Mouse (Mus musculus): Measurements from ENCODE around the gene Acot2. TPM values are rescaled to one million over a fixed set of nuclear protein-coding genes. Genes with fewer than 3 reads are reported as not detected.
"Not testable (repeated sequence)": the region's sequence is repeated elsewhere in the genome, so short reads cannot be mapped to it uniquely, and the experiment has no call there.

The Acot2 gene
- 16.1 and 18.0 TPM in 2 replicates for polyA plus RNA-seq (2016; fragmentation: Nextera tagmentation; extraction: Ambion mirVana)

DNA sequence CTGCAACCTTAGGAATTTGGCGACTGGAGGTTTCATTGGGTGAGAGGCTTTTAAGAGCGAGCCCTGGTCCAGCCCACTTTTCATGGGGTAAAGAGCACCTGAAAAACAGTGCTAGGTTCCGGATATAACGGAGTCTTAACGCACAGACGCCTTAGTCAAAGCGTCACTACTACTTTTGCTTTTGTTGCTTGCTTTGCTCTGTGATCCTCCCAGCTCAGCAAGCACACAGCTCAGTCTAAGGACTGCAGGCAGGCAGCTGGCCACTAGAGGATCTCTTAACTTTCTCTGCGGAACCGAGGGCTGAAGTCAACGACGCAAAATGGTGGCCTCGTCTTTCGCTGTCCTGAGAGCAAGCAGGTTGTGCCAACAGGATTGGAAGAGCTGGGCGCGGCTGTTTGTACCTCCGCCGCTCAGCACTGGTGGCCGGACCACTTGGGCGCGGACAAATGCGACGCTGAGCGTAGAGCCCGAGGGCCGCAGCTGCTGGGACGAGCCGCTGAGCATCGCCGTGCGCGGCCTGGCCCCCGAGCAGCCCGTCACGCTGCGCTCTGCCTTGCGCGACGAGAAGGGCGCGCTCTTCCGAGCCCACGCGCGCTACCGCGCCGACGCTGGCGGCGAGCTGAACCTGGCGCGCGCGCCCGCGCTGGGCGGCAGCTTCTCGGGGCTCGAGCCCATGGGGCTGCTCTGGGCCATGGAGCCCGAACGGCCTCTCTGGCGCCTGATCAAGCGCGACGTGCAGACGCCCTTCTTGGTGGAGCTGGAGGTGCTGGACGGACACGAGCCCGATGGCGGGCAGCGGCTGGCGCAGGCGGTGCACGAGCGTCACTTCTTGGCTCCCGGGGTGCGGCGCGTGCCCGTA is at the start of gene Acot2:
Gene Acot2, plus strand, starts transcription at position 279 of the 859 bp plus-strand sequence.
- peak within 1 kb of the TSS; percentile 89 for H3K27ac ChIP-seq
- peak within 1 kb of the TSS; percentile 60 for H3K4me2 ChIP-seq (replicated peaks)
- peaks cover 7% of the 10 kb centered on the region for H3K4me1 ChIP-seq
- peak; percentile 92 for ATAC-seq (ENCODE audit: low FRiP score)
- H3K36me3 ChIP-seq: no peaks in the 10 kb centered on the region
- H3K9me3 ChIP-seq (replicated peaks): no peaks in the 10 kb centered on the region
- peak within 1 kb of the TSS; percentile 73 for H3K9ac ChIP-seq
- H3K27me3 ChIP-seq: no peaks in the 10 kb centered on the region
- H3K4me3 ChIP-seq: peak within 1 kb of the TSS; percentile 59
- under 1% methylated on average over 80 of the region's 80 CpGs for WGBS

DNA sequence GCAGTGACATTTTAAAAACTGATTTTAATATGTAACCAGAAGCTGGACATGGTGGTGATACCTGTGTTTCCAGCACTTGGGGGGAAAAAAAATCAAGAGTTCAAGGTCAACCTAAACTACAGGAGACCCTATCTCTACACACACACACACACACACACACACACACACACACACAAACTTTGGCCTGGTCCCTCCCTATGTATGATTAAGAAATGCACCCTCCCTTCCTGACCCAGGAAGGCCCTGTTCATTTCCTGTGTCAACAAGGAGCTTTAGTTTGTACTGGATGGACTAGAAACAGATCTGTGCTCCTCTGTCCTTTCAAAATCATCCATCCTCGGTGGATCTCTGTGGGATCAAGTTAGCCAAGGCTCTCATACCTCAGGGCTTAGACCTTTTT is 49.1 kb upstream of the Acot2 start:
- ATAC-seq (ENCODE audit: low FRiP score); H3K4me3 ChIP-seq: not testable (repeated sequence)
- 56% methylated on average over 1 of the region's 1 CpGs for WGBS

DNA sequence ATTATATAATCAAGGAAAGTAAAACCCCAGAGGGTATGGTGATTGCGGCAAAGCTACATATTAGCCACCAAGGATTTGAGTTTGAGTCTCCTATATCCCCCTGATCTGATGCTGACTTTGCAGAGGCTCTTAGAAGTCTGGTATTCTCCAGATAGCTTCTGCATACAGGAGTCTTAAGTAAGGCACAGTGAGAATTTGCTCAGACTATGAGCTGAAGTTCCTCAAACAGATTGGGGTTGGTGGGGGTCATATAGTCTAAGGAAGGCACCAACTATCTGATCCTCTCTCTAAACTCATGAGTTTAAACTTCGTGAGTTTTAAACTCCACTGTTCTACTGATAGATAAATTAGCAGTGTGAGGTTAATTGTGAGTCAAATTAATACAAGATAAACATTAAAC is 48.3 kb upstream of the Acot2 start:
- ATAC-seq (ENCODE audit: low FRiP score): no peak
- Histone ChIP-seq H3K4me2 (replicated peaks) (no peak overlapping the region), H3K27me3 (no peaks in the 10 kb centered on the region), H3K4me3 (no peak overlapping the region), H3K27ac (no peak overlapping the region), H3K36me3 (no peaks in the 10 kb centered on the region), H3K4me1 (no peaks in the 10 kb centered on the region), H3K9ac (no peak overlapping the region), H3K9me3 (replicated peaks) (no peaks in the 10 kb centered on the region)
- WGBS: 78% methylated on average over 2 of the region's 2 CpGs

More for the DNA sequence above, 49.1 kb upstream of the Acot2 start:
- not testable (repeated sequence) for H3K9ac ChIP-seq; H3K4me2 ChIP-seq (replicated peaks); H3K9me3 ChIP-seq (replicated peaks); H3K36me3 ChIP-seq; H3K27me3 ChIP-seq; H3K27ac ChIP-seq; H3K4me1 ChIP-seq

DNA sequence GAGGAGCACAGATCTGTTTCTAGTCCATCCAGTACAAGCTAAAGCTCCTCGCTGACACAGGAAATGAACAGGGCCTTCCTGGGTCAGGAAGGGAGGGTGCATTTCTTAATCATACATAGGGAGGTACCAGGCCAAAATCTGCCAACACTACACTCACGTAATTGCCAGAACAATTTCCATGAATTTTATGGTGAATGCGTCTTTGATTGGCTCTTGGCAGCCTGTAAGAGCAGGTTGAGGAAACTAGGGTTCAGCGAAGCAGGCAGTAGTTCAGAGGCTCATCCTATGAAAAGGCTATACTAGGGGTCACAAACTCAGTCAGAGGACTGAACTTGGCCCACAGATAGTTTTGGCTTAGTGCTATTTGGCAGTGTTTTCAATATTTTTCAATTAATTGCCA is 47.6 kb upstream of the Acot2 start:
- 61% methylated on average over 4 of the region's 4 CpGs for WGBS
- H3K9me3 ChIP-seq (replicated peaks): no peaks in the 10 kb centered on the region
- no peak overlapping the region for H3K9ac ChIP-seq
- no peak overlapping the region for H3K27ac ChIP-seq
- ATAC-seq (ENCODE audit: low FRiP score): no peak
- no peaks in the 10 kb centered on the region for H3K36me3 ChIP-seq
- H3K27me3 ChIP-seq: no peaks in the 10 kb centered on the region
- no peak overlapping the region for H3K4me3 ChIP-seq
- H3K4me1 ChIP-seq: no peaks in the 10 kb centered on the region
- no peak overlapping the region for H3K4me2 ChIP-seq (replicated peaks)

DNA sequence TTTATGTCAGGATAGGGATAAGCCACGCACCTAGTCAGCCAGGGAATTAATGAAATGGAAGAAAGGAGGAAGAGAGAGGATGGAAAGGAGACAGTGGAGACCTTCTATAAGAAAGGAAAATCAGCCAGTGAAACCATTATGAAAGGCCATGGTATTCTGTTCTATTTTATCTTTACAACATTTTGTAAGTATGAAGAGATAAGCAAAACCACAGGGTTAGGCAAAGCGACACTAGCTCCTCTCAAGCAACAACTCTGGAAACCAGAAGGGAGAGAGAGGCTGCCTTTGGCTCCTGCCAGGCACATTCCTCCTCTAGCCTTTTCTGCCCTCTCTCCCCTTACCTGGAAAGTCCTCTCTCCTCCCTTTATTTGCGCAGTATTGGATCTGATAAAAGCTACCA is 45.7 kb upstream of the Acot2 start:
- H3K27ac ChIP-seq: no peak overlapping the region
- no peaks in the 10 kb centered on the region for H3K4me1 ChIP-seq
- H3K4me3 ChIP-seq: no peak overlapping the region
- no peak for ATAC-seq (ENCODE audit: low FRiP score)
- no peaks in the 10 kb centered on the region for H3K9me3 ChIP-seq (replicated peaks)
- no peak overlapping the region for H3K9ac ChIP-seq
- H3K36me3 ChIP-seq: no peaks in the 10 kb centered on the region
- no peak overlapping the region for H3K4me2 ChIP-seq (replicated peaks)
- H3K27me3 ChIP-seq: no peaks in the 10 kb centered on the region
- 75% methylated on average over 3 of the region's 3 CpGs for WGBS

DNA sequence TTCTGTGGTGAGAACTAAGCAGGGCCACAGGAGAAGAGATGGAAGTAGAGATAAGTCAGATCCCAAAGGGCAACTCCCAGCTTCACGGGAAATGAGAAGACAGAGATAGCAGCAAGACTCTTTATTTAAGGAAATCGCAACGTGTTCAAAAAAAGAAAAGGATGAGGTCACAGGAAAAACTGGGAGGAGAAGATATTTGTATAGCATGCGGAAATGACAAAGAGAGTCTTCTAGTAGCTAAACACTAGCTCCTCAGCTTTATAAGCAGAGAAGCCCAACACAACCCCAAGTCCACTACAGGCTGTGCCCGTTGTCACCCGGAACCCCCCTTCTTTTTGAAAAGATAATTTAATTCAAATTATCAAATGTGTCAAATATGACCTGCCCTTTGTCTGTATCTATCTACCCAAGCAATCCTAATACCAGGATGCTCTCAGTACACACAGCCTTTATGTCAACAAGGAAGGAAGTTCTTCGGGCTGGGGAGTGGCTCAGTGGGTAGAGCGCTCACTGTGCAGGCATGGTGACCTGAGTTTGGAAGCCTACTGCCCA is 40.3 kb upstream of the Acot2 start:
- no peak overlapping the region for H3K9ac ChIP-seq
- no peaks in the 10 kb centered on the region for H3K9me3 ChIP-seq (replicated peaks)
- H3K4me3 ChIP-seq: no peak overlapping the region
- H3K36me3 ChIP-seq: 0 out of 2 replicates have a peak, but pooled peaks cover 2% of the 10 kb centered on the region
- no peaks in the 10 kb centered on the region for H3K27me3 ChIP-seq
- H3K4me1 ChIP-seq: peaks cover 18% of the 10 kb centered on the region
- H3K27ac ChIP-seq: no peak overlapping the region
- no peak for ATAC-seq (ENCODE audit: low FRiP score)
- no peak overlapping the region for H3K4me2 ChIP-seq (replicated peaks)
- 89% methylated on average over 8 of the region's 8 CpGs for WGBS

DNA sequence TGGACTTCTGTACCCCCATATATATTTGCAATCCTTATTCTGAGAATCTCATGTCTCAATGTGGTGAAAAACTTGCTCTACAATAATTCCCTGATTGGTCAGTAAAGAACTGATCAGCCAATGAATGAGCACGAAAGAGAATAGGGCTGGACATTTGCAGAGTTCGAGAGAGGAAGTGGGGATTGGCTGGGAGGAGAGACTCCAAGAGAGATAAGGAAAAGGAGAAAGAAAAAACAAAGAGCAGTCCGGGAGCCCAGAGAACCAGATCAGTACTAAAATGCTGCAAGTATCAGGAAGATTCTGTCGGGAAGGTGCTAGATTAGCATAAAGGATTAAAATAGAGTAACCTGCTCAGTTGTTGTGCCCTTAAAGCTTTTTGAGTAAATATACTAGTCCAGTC is 38.6 kb upstream of the Acot2 start:
- 0 out of 2 replicates have a peak, but pooled peaks cover 6% of the 10 kb centered on the region for H3K36me3 ChIP-seq
- no peaks in the 10 kb centered on the region for H3K9me3 ChIP-seq (replicated peaks)
- no peaks in the 10 kb centered on the region for H3K27me3 ChIP-seq
- no peak overlapping the region for H3K27ac ChIP-seq
- no peak overlapping the region for H3K4me2 ChIP-seq (replicated peaks)
- no peak overlapping the region for H3K4me3 ChIP-seq
- 80% methylated on average over 4 of the region's 4 CpGs for WGBS
- peaks cover 28% of the 10 kb centered on the region for H3K4me1 ChIP-seq
- no peak overlapping the region for H3K9ac ChIP-seq
- no peak for ATAC-seq (ENCODE audit: low FRiP score)

DNA sequence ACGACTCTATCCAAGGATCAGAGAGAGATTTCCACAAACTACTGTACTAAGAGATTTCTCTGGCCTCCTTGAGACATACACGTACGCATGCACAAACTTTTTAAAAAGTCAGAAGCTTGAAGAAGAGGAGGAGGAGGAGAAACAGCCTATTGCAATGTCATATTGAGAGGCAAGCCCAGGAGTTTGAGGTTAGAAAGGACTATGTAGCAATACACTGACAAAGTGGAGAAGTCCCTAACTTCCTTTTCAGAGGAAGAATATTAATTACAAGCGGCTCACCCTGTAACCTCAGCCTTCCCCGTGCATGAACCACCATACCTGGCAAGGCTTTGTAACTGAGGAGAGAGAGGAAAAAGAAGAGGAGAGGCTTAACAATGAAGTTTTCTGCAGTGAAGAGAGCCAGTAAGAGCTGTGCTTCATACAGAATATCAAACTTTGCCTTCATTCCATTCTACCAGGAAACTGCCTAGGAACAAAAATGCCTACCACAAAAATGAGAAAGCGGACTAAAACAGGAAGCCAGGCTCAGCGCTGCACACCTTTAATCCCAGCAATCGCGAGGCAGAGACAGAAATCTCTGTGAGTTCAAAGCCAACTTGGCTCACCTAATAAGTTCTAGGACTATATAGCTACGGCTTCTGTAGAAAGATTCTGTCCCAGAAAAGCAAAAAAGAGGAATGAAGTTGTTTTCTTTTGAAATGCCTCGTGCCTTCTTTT is 37.7 kb upstream of the Acot2 start:
- WGBS: 29% methylated on average over 11 of the region's 11 CpGs
- peak overlapping the region; percentile 44; the same call in 1 of the 2 replicates for H3K27ac ChIP-seq
- H3K4me2 ChIP-seq (replicated peaks): peak overlapping the region; percentile 77

DNA sequence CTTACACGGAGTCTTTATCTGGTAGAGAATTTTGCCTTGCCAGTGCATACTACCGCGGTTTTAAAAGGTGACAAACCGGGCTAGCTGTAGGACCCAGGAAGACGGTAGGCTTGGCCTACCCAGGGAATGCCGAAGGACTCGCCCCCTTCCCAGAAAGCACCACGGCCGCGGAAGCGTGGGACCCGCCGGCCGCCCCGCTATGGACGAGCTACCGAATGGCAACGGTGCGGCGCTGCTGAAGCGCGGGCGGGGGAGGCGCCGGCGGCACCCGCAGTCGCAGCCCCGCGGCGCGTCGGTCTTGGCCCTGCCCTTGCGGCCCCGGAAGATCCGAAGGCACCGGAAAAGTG is 37.2 kb upstream of the Acot2 start, which contains the start of gene Riox1:
Gene Riox1, plus strand, starts transcription at position 116 of the 347 bp plus-strand sequence.
- Histone ChIP-seq H3K9me3 (replicated peaks) (no peaks in the 10 kb centered on the region), H3K4me2 (replicated peaks) (peak within 1 kb of the TSS; percentile 77), H3K27me3 (no peaks in the 10 kb centered on the region), H3K27ac (peak within 1 kb of the TSS; percentile 85), H3K4me1 (peaks cover 28% of the 10 kb centered on the region), H3K36me3 (0 out of 2 replicates have a peak, but pooled peaks cover 6% of the 10 kb centered on the region), H3K4me3 (peak within 1 kb of the TSS; percentile 90), H3K9ac (peak within 1 kb of the TSS; percentile 88)
- ATAC-seq (ENCODE audit: low FRiP score): peak; percentile 95
- under 1% methylated on average over 37 of the region's 37 CpGs for WGBS

More for the DNA sequence above, 37.7 kb upstream of the Acot2 start:
- H3K4me1 ChIP-seq: peaks cover 28% of the 10 kb centered on the region
- H3K36me3 ChIP-seq: 0 out of 2 replicates have a peak, but pooled peaks cover 6% of the 10 kb centered on the region
- H3K9ac ChIP-seq: peak overlapping the region; percentile 88
- no peaks in the 10 kb centered on the region for H3K27me3 ChIP-seq
- ATAC-seq (ENCODE audit: low FRiP score): no peak
- H3K9me3 ChIP-seq (replicated peaks): no peaks in the 10 kb centered on the region
- H3K4me3 ChIP-seq: peak overlapping the region; percentile 90

DNA sequence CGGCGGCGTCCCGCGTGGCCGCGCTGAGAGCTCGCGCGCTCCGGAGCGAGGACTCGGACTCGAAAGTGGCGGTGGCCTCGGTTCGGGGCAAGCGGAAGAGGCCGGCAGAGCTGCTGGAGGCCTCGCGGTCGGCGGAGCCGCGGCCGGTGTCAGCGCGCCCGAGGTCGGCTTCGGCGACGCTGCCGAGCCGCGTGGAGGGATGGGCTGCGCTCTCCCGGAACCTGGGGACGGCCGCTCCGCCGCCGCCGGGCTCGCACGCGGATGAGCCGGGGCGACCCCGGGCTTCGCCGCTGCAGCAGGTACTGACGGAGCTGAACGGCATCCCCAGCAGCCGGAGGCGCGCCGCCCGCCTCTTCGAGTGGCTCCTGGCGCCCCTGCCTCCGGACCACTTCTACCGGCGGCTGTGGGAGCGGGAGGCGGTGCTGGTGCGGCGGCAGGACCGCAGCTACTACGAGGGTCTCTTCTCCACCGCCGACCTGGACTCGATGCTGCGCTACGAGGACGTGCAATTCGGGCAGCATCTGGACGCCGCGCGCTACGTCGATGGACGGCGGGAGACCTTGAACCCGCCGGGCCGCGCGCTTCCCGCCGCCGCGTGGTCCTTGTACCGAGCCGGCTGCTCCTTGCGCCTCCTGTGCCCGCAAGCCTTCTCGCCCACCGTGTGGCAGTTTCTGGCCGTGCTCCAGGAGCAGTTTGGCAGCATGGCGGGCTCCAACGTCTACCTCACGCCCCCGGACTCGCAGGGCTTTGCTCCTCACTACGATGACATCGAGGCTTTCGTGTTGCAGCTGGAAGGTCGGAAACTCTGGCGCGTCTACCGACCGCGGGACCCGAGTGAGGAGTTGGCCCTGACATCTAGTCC is 36.6 kb upstream of the Acot2 start:
- peak overlapping the region; percentile 77 for H3K4me2 ChIP-seq (replicated peaks)
- H3K9me3 ChIP-seq (replicated peaks): no peaks in the 10 kb centered on the region
- WGBS: under 1% methylated on average over 112 of the region's 116 CpGs
- peak overlapping the region; percentile 90 for H3K4me3 ChIP-seq
- 0 out of 2 replicates have a peak, but pooled peaks cover 7% of the 10 kb centered on the region for H3K36me3 ChIP-seq
- peaks cover 28% of the 10 kb centered on the region for H3K4me1 ChIP-seq
- peak overlapping the region; percentile 85 for H3K27ac ChIP-seq
- H3K9ac ChIP-seq: peak overlapping the region; percentile 88
- ATAC-seq (ENCODE audit: low FRiP score): peak; percentile 52
- no peaks in the 10 kb centered on the region for H3K27me3 ChIP-seq

DNA sequence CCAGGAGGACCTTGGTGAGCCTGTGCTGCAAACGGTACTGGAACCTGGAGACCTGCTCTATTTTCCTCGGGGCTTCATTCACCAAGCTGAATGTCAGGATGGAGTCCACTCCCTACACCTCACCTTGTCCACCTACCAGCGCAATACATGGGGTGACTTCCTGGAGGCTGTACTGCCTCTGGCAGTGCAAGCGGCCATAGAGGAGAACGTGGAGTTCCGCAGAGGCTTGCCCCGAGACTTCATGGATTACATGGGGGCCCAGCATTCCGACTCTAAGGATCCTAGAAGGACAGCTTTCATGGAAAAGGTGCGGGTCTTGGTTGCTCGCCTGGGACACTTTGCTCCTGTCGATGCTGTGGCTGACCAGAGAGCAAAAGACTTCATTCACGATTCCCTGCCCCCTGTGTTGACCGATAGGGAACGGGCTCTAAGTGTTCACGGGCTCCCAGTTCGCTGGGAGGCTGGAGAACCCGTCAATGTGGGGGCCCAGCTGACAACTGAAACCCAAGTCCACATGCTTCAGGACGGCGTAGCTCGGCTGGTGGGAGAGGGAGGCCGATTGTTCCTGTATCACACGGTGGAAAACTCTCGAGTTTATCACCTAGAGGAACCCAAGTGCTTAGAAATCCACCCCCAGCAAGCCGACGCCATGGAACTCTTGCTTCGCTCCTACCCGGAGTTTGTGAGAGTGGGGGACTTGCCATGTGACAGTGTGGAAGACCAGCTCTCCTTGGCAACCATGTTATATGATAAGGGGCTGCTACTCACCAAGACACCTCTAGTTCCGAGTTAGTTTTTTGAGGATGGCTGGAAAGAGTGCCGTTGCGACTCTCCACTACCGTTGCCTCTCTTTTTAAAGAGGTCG is 35.7 kb upstream of the Acot2 start:
- peak; percentile 35; the same call in 1 of the 2 replicates for ATAC-seq (ENCODE audit: low FRiP score)
- Histone ChIP-seq H3K36me3 (0 out of 2 replicates have a peak, but pooled peaks cover 12% of the 10 kb centered on the region), H3K9ac (peak overlapping the region; percentile 88), H3K27me3 (no peaks in the 10 kb centered on the region), H3K9me3 (replicated peaks) (no peaks in the 10 kb centered on the region), H3K27ac (no peak overlapping the region), H3K4me3 (peak overlapping the region; percentile 90), H3K4me2 (replicated peaks) (peak overlapping the region; percentile 77), H3K4me1 (peaks cover 28% of the 10 kb centered on the region)
- WGBS: 63% methylated on average over 32 of the region's 32 CpGs
